Mouse (Mus musculus): Measurements from ENCODE around the gene H2al1i.
"Not testable (repeated sequence)": the region's sequence is repeated elsewhere in the genome, so short reads cannot be mapped to it uniquely, and the experiment has no call there.

Gene H2al1i

GRCm38 (mm10) chrX:11324359-11324758, at the start of gene H2al1i:
Gene H2al1i (plus strand): TSS chrX:11324659.
- DNase-seq: not testable (repeated sequence)

- no peak for DNase-seq
These were observed 47.4 kb upstream of the H2al1i start for GRCm38 (mm10) chrX:11277083-11277482.

GRCm38 (mm10) chrX:11280741-11281140, 43.7 kb upstream of the H2al1i start:
- DNase-seq: no peak

GRCm38 (mm10) chrX:11288306-11288882, 36.1 kb upstream of the H2al1i start:
- peak; percentile 19 for DNase-seq

GRCm38 (mm10) chrX:11289244-11289643, 35.2 kb upstream of the H2al1i start:
- DNase-seq: no peak

GRCm38 (mm10) chrX:11298957-11299356, 25.5 kb upstream of the H2al1i start, which contains the start of gene H2al1a:
Gene H2al1a (plus strand): TSS chrX:11299257.
- DNase-seq: not testable (repeated sequence)

GRCm38 (mm10) chrX:11302132-11302531, 22.3 kb upstream of the H2al1i start, which contains the start of gene H2al1b:
Gene H2al1b (plus strand): TSS chrX:11302432.
- DNase-seq: not testable (repeated sequence)

- not testable (repeated sequence) for DNase-seq
These were observed 19.1 kb upstream of the H2al1i start, which contains the start of gene H2al1c for GRCm38 (mm10) chrX:11305355-11305754. Gene H2al1c (plus strand): TSS chrX:11305655.

- not testable (repeated sequence) for DNase-seq
These were observed 15.9 kb upstream of the H2al1i start, which contains the start of gene H2al1d for GRCm38 (mm10) chrX:11308524-11308923. Gene H2al1d (plus strand): TSS chrX:11308824.

GRCm38 (mm10) chrX:11311634-11312033, 12.8 kb upstream of the H2al1i start, which contains the start of gene H2al1e:
Gene H2al1e (plus strand): TSS chrX:11311934.
- DNase-seq: not testable (repeated sequence)

- not testable (repeated sequence) for DNase-seq
These were observed 9.6 kb upstream of the H2al1i start, which contains the start of gene H2al1f for GRCm38 (mm10) chrX:11314858-11315257. Gene H2al1f (plus strand): TSS chrX:11315158.

GRCm38 (mm10) chrX:11317956-11318355, 6.5 kb upstream of the H2al1i start, which contains the start of gene H2al1g:
Gene H2al1g (plus strand): TSS chrX:11318256.
- not testable (repeated sequence) for DNase-seq

GRCm38 (mm10) chrX:11321192-11321591, 3.3 kb upstream of the H2al1i start, which contains the start of gene H2al1h:
Gene H2al1h (plus strand): TSS chrX:11321492.
- DNase-seq: not testable (repeated sequence)

GRCm38 (mm10) chrX:11327522-11327921, 3.1 kb downstream of the H2al1i start, which contains the start of gene H2al1j:
Gene H2al1j (plus strand): TSS chrX:11327822.
- DNase-seq: not testable (repeated sequence)

- no peak for DNase-seq
These were observed 21.3 kb downstream of the H2al1i start for GRCm38 (mm10) chrX:11345762-11346161.

GRCm38 (mm10) chrX:11346756-11347155, 22.3 kb downstream of the H2al1i start:
- no peak for DNase-seq

GRCm38 (mm10) chrX:11360823-11361222, 36.4 kb downstream of the H2al1i start:
- no peak for DNase-seq

- DNase-seq: no peak
These were observed 36.8 kb downstream of the H2al1i start for GRCm38 (mm10) chrX:11361261-11361660.

GRCm38 (mm10) chrX:11363890-11364289, 39.4 kb downstream of the H2al1i start:
- no peak for DNase-seq

- DNase-seq: no peak
These were observed 40.7 kb downstream of the H2al1i start for GRCm38 (mm10) chrX:11365151-11365550.
